Mouse (Mus musculus): ENCODE measurements around the gene Fxn. TPM values are rescaled to one million over a fixed set of nuclear protein-coding genes. Genes with fewer than 3 reads are reported as not detected.
A peak's percentile ranks its signal among the peaks of the same experiment; 100 is the strongest.
"Not testable (repeated sequence)": the region's sequence is repeated elsewhere in the genome, so short reads cannot be mapped to it uniquely, and the experiment has no call there.

The Fxn gene
- total RNA-seq, 4 experiments from 2014 or later: 26.4 to 31.2 (median 29.3) TPM

- DNase-seq (ENCODE audit: low spot score): no peak
Measured at GRCm38 (mm10) chr19:24241799-24242546, 38.4 kb downstream of the Fxn start.

- DNase-seq (ENCODE audit: low spot score): no peak
Measured at GRCm38 (mm10) chr19:24241271-24241670, 39.1 kb downstream of the Fxn start.

DNA sequence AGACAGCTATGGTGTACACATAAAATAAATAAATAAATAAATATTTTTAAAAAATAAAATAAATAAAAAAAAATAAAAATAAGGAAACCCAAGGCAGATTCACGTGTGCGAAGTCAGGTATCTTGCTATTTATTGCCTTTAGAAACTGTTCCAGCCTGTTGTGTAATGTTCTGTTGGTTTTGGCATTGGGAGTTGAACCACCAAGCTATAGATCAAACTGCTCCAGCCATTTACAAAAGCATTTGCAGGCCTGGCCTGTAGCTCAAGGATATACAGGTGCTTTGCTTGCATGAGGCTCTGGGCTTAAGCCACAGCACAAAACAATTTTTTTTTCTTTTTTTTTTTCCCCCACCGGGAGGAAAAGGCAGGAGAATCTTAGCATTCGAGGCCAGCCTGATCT is 42.4 kb downstream of the Fxn start:
- no peak for DNase-seq (ENCODE audit: low spot score)

DNA sequence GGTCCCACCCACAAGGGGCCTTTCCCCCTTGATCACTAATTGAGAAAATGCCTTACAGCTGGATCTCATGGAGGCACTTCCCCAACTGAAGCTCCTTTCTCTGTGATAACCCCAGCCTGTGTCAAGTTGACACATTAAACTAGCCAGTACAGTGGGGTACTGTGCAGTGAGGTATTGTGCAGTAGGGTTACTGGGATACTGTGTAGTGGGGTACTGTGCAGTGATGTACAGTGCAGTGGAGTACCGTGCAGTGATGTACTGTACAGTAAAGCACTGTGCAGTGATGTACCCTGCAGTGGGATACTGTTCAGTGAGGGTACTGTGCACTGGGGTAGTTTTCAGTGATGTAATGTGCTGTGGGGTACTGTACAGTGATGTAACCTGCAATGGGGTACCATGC is 48.0 kb downstream of the Fxn start:
- DNase-seq (ENCODE audit: low spot score): not testable (repeated sequence)

GRCm38 (mm10) chr19:24225305-24225696 is 55.1 kb downstream of the Fxn start:
- peak; percentile 65 for DNase-seq (ENCODE audit: low spot score)

DNA sequence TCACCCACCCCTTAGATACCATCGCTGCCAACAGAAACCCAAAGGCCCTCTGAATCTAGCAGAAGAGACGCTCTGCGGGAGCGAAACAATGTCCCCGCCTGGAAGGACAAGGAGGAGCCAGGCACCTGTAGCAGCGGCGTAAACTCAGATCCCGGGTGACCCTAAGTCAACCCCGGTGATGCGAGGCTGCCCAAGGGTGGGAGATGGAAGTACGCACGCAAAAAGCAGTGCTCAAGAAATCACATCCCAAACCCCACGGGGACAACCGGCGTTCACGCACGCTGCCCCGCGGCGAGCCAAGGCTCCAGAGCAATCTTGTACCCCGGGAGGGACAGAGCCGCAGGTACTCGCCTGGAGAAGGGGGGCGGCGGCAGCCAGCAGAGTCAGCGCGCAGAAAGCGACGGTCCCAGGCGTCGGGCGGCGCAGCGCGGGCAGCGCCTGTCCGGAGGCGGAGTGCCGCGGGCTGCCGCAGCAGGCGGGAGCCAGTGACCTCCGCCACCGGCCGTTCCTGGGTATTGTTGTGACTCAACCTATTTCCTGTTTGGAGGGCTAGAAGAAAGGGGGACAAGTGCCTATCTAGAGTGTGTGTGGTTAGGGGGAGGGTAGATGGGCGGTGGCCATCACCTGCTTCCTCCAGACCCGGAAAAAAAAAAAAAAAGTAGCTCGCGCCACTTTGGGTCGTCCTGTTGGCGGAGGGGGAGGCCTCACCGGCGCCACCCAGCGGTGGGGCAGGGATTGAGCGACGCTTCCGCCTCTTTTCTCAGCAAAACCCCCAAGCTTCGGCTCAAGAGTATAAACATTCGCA is 55.7 kb downstream of the Fxn start, which contains the start of gene Tjp2:
TSS of gene Tjp2 (minus strand) at position 531 of the 805 bp plus-strand sequence.
- peak; percentile 64 for DNase-seq (ENCODE audit: low spot score)

DNA sequence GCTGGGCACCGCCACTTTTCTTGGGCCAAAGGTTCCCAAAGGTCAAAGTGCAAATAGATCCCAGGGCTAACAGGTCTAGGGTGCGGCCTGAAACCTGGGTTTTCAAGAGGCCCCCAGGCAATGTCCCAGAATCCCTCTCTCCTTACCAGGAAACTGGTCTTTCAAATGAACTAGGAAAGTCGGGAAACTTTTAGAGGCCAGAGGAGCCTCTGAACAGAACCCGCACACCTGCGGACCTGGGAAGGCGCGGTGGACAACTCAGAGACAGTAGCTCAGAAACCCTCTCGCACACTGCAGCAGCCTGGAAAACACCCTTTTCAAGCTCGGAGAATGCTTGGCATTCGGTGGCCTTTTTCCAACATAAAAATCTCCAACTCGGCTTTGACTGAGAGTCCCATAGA is 56.6 kb downstream of the Fxn start:
- peak; percentile 10 for DNase-seq (ENCODE audit: low spot score)

GRCm38 (mm10) chr19:24221455-24221854 is 59.0 kb downstream of the Fxn start:
- no peak for DNase-seq (ENCODE audit: low spot score)

- no peak for DNase-seq (ENCODE audit: low spot score)
Measured at GRCm38 (mm10) chr19:24220795-24221445, 59.5 kb downstream of the Fxn start.

- no peak for DNase-seq (ENCODE audit: low spot score)
Measured at GRCm38 (mm10) chr19:24219011-24219410, 61.4 kb downstream of the Fxn start.

DNA sequence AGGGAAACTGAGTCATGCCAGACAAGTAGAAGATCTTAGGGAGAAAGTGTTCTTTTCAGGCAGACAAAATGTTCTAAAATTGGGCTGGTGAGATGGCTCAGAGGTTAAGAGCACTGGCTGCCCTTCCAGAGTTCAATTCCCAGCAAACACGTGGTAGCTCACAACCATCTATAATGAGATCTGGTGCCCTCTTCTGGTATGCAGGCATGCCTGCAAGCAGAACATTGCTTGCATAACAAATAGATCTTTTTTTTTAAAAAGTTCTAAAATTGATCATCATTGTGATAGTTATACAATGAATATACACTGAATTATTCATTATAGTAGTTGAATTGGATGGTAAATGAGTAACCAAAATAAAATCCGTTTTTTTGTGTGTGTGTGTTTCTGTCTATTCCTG is 62.1 kb downstream of the Fxn start:
- no peak for DNase-seq (ENCODE audit: low spot score)

- DNase-seq (ENCODE audit: low spot score): no peak
Measured at GRCm38 (mm10) chr19:24217851-24218250, 62.6 kb downstream of the Fxn start.

- no peak for DNase-seq (ENCODE audit: low spot score)
Measured at GRCm38 (mm10) chr19:24216771-24217170, 63.6 kb downstream of the Fxn start.

GRCm38 (mm10) chr19:24214939-24215338 is 65.5 kb downstream of the Fxn start:
- DNase-seq (ENCODE audit: low spot score): no peak

GRCm38 (mm10) chr19:24213299-24213698 is 67.1 kb downstream of the Fxn start:
- DNase-seq (ENCODE audit: low spot score): no peak

- DNase-seq (ENCODE audit: low spot score): no peak
Measured at GRCm38 (mm10) chr19:24212552-24213249, 67.7 kb downstream of the Fxn start.

Other genes starting within 250 kb of the Fxn start
- gene Fam189a2, start 249.6 kb downstream of the Fxn start, total RNA-seq (2022): 10 to 100 TPM; 44.4 to 62.9 (median 52.5) TPM
- gene Tjp2, start 55.6 kb downstream of the Fxn start, total RNA-seq (2022): 10 to 100 TPM; 15.8 to 17.4 (median 17.0) TPM
- gene Fam122a, start 196.8 kb upstream of the Fxn start, total RNA-seq (2022): 10 to 100 TPM; 23.5 to 26.9 (median 26.6) TPM

All from heart, adult 8-10 months (tissue).